10 mouse cellular contexts compared by ENCODE assay signal in genomic region chr11:77629476-77629875, GRCm38 (mm10). TPM values are rescaled to one million over a fixed set of nuclear protein-coding genes. Genes with fewer than 3 reads are reported as not detected.
DNase-seq lines count a peak whose midpoint lies in the region; ATAC-seq and TF ChIP-seq lines count a peak whose summit lies in the region.
"Had no signal": no experiment of that assay in that cellular context is flagged by ENCODE, and none has a peak within 500 bp of the region (broad histone marks: within the 10 kb centered on the region; RNA-seq: fewer than 3 reads in every experiment).

No protein-coding gene starts in this region.

- no peak overlapping the region for H3K9ac ChIP-seq in heart, embryonic 13.5 days
- no peak overlapping the region for H3K9ac ChIP-seq in CH12.LX (ENCODE audit: insufficient read depth, low read depth)
- no peak overlapping the region for H3K9ac ChIP-seq in lung, postnatal 0 days (replicated peaks; ENCODE audit: low read depth)
- H3K9ac ChIP-seq: hindbrain, embryonic 15.5 days had no signal

- TF ChIP-seq POLR2A in CH12.LX (IDR thresholded peaks at IDR 0.05; ENCODE audit: low read depth, low read length) = no peak

- H3K4me2 ChIP-seq in heart, embryonic 13.5 days = 0 out of 2 replicates have a peak overlapping the region, but pooled peaks have one; percentile 5
- H3K4me2 ChIP-seq in CH12.LX (ENCODE audit: insufficient read depth, low read depth, poor library complexity, severe bottlenecking) = peak overlapping the region; percentile 41
- no peak overlapping the region for H3K4me2 ChIP-seq in lung, postnatal 0 days (replicated peaks; ENCODE audit: low read depth, low read length)

- in situ Hi-C loops in CH12.LX (cut with MboI; ENCODE audit: low pct_ligation_motif_present, low pct_unique_long_range_greater_than_20kb, low sequenced_read_pairs) = loop anchor here (25.0 kb wide), 1 partner anchor 517 kb away; no protein-coding TSS in a partner anchor

- H3K79me2 ChIP-seq in CH12.LX (replicated peaks; ENCODE audit: control insufficient read depth, extremely low read depth, insufficient read depth, poor library complexity, severe bottlenecking) = no peaks in the 10 kb centered on the region

- H3K4me1 ChIP-seq in heart, embryonic 13.5 days = peaks cover 23% of the 10 kb centered on the region
- H3K4me1 ChIP-seq in CH12.LX (ENCODE audit: control insufficient read depth in 1 of 2, insufficient read depth in 2 of 2) = peaks cover 0 to 11% of the 10 kb centered on the region in 2 experiments; a peak in 2 of 4 replicates
- H3K4me1 ChIP-seq in lung, postnatal 0 days (ENCODE audit: insufficient read depth, low read depth, low read length) = peaks cover 6% of the 10 kb centered on the region; the same call in 1 of the 2 replicates

- no peak overlapping the region for H3K4me3 ChIP-seq in heart, embryonic 13.5 days
- no peak overlapping the region for H3K4me3 ChIP-seq in CH12.LX (replicated peaks in 1 of 3; ENCODE audit: low read depth in 2 of 3, low read length in 2 of 3, poor library complexity in 1 of 3)
- no peak overlapping the region for H3K4me3 ChIP-seq in lung, postnatal 0 days (ENCODE audit: low read depth, low read length)

- no peaks in the 10 kb centered on the region for H3K36me3 ChIP-seq in heart, embryonic 13.5 days
- no peaks in the 10 kb centered on the region for H3K36me3 ChIP-seq in CH12.LX (replicated peaks in 1 of 2; ENCODE audit: control insufficient read depth in 1 of 2, insufficient read depth in 1 of 2, low read length in 1 of 2)
- no peaks in the 10 kb centered on the region for H3K36me3 ChIP-seq in lung, postnatal 0 days (ENCODE audit: insufficient read depth, low read length)
- H3K36me3 ChIP-seq: hindbrain, embryonic 15.5 days; neural tube, embryonic 13.5 days had no signal

- intact Hi-C loops in gastrocnemius, postnatal 14 days (cut with DNase I; ENCODE audit: low total_unique reads) = loop anchor here (10.0 kb wide), 2 partner anchors 55 to 125 kb away; no protein-coding TSS in a partner anchor

- 0% methylated on average over 1 of the region's 1 CpGs for WGBS in heart, embryonic 13.5 days
- WGBS in lung, postnatal 0 days = 0% methylated on average over 1 of the region's 1 CpGs

- no peak overlapping the region for H3K27ac ChIP-seq in heart, embryonic 13.5 days (replicated peaks)
- no peak overlapping the region for H3K27ac ChIP-seq in CH12.LX (ENCODE audit: insufficient read depth, low read depth)
- H3K27ac ChIP-seq in lung, postnatal 0 days (ENCODE audit: low read length) = no peak overlapping the region
- H3K27ac ChIP-seq: hindbrain, embryonic 15.5 days had no signal

- dilution Hi-C loops in CH12.LX (cut with MboI; ENCODE audit: extremely low pct_ligation_motif_present, extremely low pct_unique_long_range_greater_than_20kb, low sequenced_read_pairs) = no loop called here

- TF ChIP-seq EP300 in CH12.LX (IDR thresholded peaks at IDR 0.05; ENCODE audit: low read length) = no peak
- TF ChIP-seq EP300 in lung, postnatal 0 days (IDR thresholded peaks at IDR 0.05) = no peak

- H3K9me3 ChIP-seq in heart, embryonic 13.5 days = no peaks in the 10 kb centered on the region
- peaks cover 5% of the 10 kb centered on the region for H3K9me3 ChIP-seq in CH12.LX (replicated peaks; ENCODE audit: low read length)
- H3K9me3 ChIP-seq in lung, postnatal 0 days (ENCODE audit: low read length) = no peaks in the 10 kb centered on the region
- H3K9me3 ChIP-seq: hindbrain, embryonic 15.5 days; neural tube, embryonic 13.5 days had no signal

- no peak for DNase-seq in heart, postnatal 4 days
- peak; percentile 56 for DNase-seq in CH12.LX (ENCODE audit: extremely low read depth)
- DNase-seq in c-Kit-positive CD71-positive TER-119-negative erythroid progenitor cells, embryonic 14.5 days (ENCODE audit: low read depth) = peak; percentile 40
- DNase-seq in lung, postnatal 0 days (ENCODE audit: low spot score) = peak; percentile 87
- no peak for DNase-seq in testis, postnatal 10 days (ENCODE audit: low spot score)
- no peak for DNase-seq in gastrocnemius, postnatal 14 days
- no peak for DNase-seq in left cerebral cortex, adult 8-10 months (ENCODE audit: low spot score in 2 of 2)

- TF ChIP-seq RAD21 in CH12.LX (IDR thresholded peaks at IDR 0.05; ENCODE audit: low read depth, low read length) = peak; percentile 87

- peak; percentile 83 to 94 for TF ChIP-seq CTCF in CH12.LX (conservative IDR thresholded peaks at IDR 0.05 in 1 of 2, IDR thresholded peaks at IDR 0.05 in 1 of 2; ENCODE audit: low read depth in 2 of 2, low read length in 2 of 2)
- peak; percentile 78 for TF ChIP-seq CTCF in lung, postnatal 0 days (IDR thresholded peaks at IDR 0.05)

- no peak for ATAC-seq in heart, embryonic 13.5 days (ENCODE audit: extremely low read depth, insufficient number of reproducible peaks, low FRiP score, low TSS enrichment)
- peak; percentile 57 for ATAC-seq in lung, postnatal 0 days

- H3K27me3 ChIP-seq in heart, embryonic 13.5 days (replicated peaks) = no peaks in the 10 kb centered on the region; the same call in 1 of the 2 replicates
- H3K27me3 ChIP-seq in CH12.LX (replicated peaks) = no peaks in the 10 kb centered on the region
- no peaks in the 10 kb centered on the region for H3K27me3 ChIP-seq in lung, postnatal 0 days (replicated peaks; ENCODE audit: insufficient read depth, low read length)
- H3K27me3 ChIP-seq: hindbrain, embryonic 15.5 days had no signal

TF ChIP-seq in CH12.LX, 34 proteins besides CTCF, POLR2A, EP300 and RAD21:
- no peak for TF ChIP-seq JUND (conservative IDR thresholded peaks at IDR 0.05; ENCODE audit: low read depth, low read length)
- TF ChIP-seq MAFK (IDR thresholded peaks at IDR 0.05; ENCODE audit: insufficient replicate concordance, low read length) = no peak
- TF ChIP-seq NRF1 (IDR thresholded peaks at IDR 0.05; ENCODE audit: low read depth, low read length) = no peak
- TF ChIP-seq ELF1 (IDR thresholded peaks at IDR 0.05; ENCODE audit: low read depth, low read length) = no peak
- 0 out of 2 replicates have a peak, but pooled peaks have one; percentile 59 for TF ChIP-seq MAZ (IDR thresholded peaks at IDR 0.05; ENCODE audit: low read depth, low read length)
- no peak for TF ChIP-seq E2F4 (IDR thresholded peaks at IDR 0.05; ENCODE audit: insufficient replicate concordance, low read depth, low read length)
- TF ChIP-seq ZC3H11A (IDR thresholded peaks at IDR 0.05; ENCODE audit: low read depth, low read length) = no peak
- TF ChIP-seq TBP (conservative IDR thresholded peaks at IDR 0.05; ENCODE audit: low read depth, low read length) = no peak
- TF ChIP-seq ETS1 (conservative IDR thresholded peaks at IDR 0.05; ENCODE audit: low read depth, low read length) = no peak
- TF ChIP-seq SMC3 (IDR thresholded peaks at IDR 0.05; ENCODE audit: low read depth, low read length) = peak; percentile 73
- no peak for TF ChIP-seq CHD1 (IDR thresholded peaks at IDR 0.05; ENCODE audit: low read depth, low read length)
- TF ChIP-seq ZMIZ1 (IDR thresholded peaks at IDR 0.05; ENCODE audit: low read depth, low read length) = no peak
- TF ChIP-seq USF2 (conservative IDR thresholded peaks at IDR 0.05; ENCODE audit: low read depth, low read length) = no peak
- TF ChIP-seq IRF4 (IDR thresholded peaks at IDR 0.05; ENCODE audit: low read depth, low read length) = no peak
- no peak for TF ChIP-seq GABPA (IDR thresholded peaks at IDR 0.05; ENCODE audit: insufficient replicate concordance, low read depth, low read length)
- no peak for TF ChIP-seq MXI1 (IDR thresholded peaks at IDR 0.05; ENCODE audit: low read depth, low read length)
- no peak for TF ChIP-seq RCOR1 (conservative IDR thresholded peaks at IDR 0.05; ENCODE audit: low read depth, low read length)
- TF ChIP-seq TCF12 (IDR thresholded peaks at IDR 0.05; ENCODE audit: low read depth, low read length) = no peak
- TF ChIP-seq HCFC1 (IDR thresholded peaks at IDR 0.05; ENCODE audit: low read depth, low read length) = no peak
- TF ChIP-seq BHLHE40 (IDR thresholded peaks at IDR 0.05; ENCODE audit: low read depth, low read length) = no peak
- TF ChIP-seq KAT2A (IDR thresholded peaks at IDR 0.05; ENCODE audit: insufficient replicate concordance, low read length) = no peak
- TF ChIP-seq NELFE (IDR thresholded peaks at IDR 0.05; ENCODE audit: low read depth, low read length) = 0 out of 2 replicates have a peak, but pooled peaks have one; percentile 3
- TF ChIP-seq UBTF (IDR thresholded peaks at IDR 0.05; ENCODE audit: low read depth, low read length) = no peak
- TF ChIP-seq CHD2 (IDR thresholded peaks at IDR 0.05; ENCODE audit: low read length) = no peak
- TF ChIP-seq SIN3A (IDR thresholded peaks at IDR 0.05; ENCODE audit: low read length) = peak; percentile 57; the same call in 1 of the 2 replicates
- no peak for TF ChIP-seq ZKSCAN1 (IDR thresholded peaks at IDR 0.05; ENCODE audit: borderline replicate concordance, low read depth, low read length)
- TF ChIP-seq MAX (IDR thresholded peaks at IDR 0.05; ENCODE audit: low read length) = no peak
- no peak; the same call in 1 of the 2 replicates for TF ChIP-seq MYC (IDR thresholded peaks at IDR 0.05; ENCODE audit: low read depth, low read length)

RNA-seq across cellular contexts. Expression of gene Taok1, which starts 21.9 kb away (rescaled TPM):
- polyA plus RNA-seq in heart, embryonic 13.5 days (2015; fragmentation: Nextera tagmentation; extraction: Ambion mirVana) = 10.1 and 11.8 TPM in 2 replicates
- total RNA-seq in heart, postnatal 4 days (2021) = 10 to 100 TPM; 62.0 to 62.8 TPM
- total RNA-seq in CH12.LX (2012; rRNA removed) (8.9 and 10.9 TPM in 2 replicates), CH12.LX (2014; rRNA removed) (13.7 and 15.7 TPM in 2 replicates)
- polyA plus RNA-seq in CH12.LX (2012; ENCODE audit: insufficient read length, low read depth) = 9.7 and 11.6 TPM in 2 replicates
- 18.4 and 21.4 TPM in 2 replicates for polyA plus RNA-seq in lung, postnatal 0 days (2015; fragmentation: Nextera tagmentation; extraction: Ambion mirVana)
- 10 to 100 TPM; 34.3 to 35.1 TPM for total RNA-seq in gastrocnemius, postnatal 14 days (2021)
- 100 to 1,000 TPM in 2 of 4 experiments, 10 to 100 TPM in 2; 92.7 to 112 (median 102) TPM for total RNA-seq in left cerebral cortex, adult 8-10 months (2022)

RNA-seq across cellular contexts. Expression of gene Nufip2, which starts 56.5 kb away (rescaled TPM):
- polyA plus RNA-seq in heart, embryonic 13.5 days (2015; fragmentation: Nextera tagmentation; extraction: Ambion mirVana) = 3.6 and 4.0 TPM in 2 replicates
- 10 to 100 TPM; 61.0 to 62.2 TPM for total RNA-seq in heart, postnatal 4 days (2021)
- total RNA-seq in CH12.LX (2012; rRNA removed) (29.6 and 48.6 TPM in 2 replicates), CH12.LX (2014; rRNA removed) (53.6 and 55.6 TPM in 2 replicates)
- 38.8 and 41.2 TPM in 2 replicates for polyA plus RNA-seq in CH12.LX (2012; ENCODE audit: insufficient read length, low read depth)
- 4.1 and 5.2 TPM in 2 replicates for polyA plus RNA-seq in lung, postnatal 0 days (2015; fragmentation: Nextera tagmentation; extraction: Ambion mirVana)
- 10 to 100 TPM; 38.0 to 42.0 TPM for total RNA-seq in gastrocnemius, postnatal 14 days (2021)
- 10 to 100 TPM; 63.5 to 69.0 (median 67.1) TPM for total RNA-seq in left cerebral cortex, adult 8-10 months (2022)

Comparison
In these comparisons a context has a peak if more than half of its experiments do, and no peak if none do; other contexts are left out.
1. DNase-seq: peak in CH12.LX (single experiment), c-Kit-positive CD71-positive TER-119-negative erythroid progenitor cells, embryonic 14.5 days (single experiment) and lung, postnatal 0 days (single experiment); none in heart, postnatal 4 days (single experiment), testis, postnatal 10 days (single experiment), gastrocnemius, postnatal 14 days (single experiment) and left cerebral cortex, adult 8-10 months (0 of 2).